Mouse (Mus musculus) gonadal fat pad, adult 2 months (tissue): Measurements from ENCODE around the gene Rrp1. TPM values are rescaled to one million over a fixed set of nuclear protein-coding genes. Genes with fewer than 3 reads are reported as not detected.

ENCODE experiments used
- polyA plus RNA-seq: library from polyadenylated mRNA; depleted of rRNA; stranded (reverse); fragments of >200 nt; gene quantifications from 2 replicates; pipeline ENCODE4 v1.2.3, GENCODE M21; 2012; rRNA removed

Gene Rrp1
- polyA plus RNA-seq, 1 experiment = 94.1 TPM

Other genes starting within 250 kb of the Rrp1 start
- gene D10Jhu81e, start 243.3 kb downstream of the Rrp1 start, polyA plus RNA-seq = 111 and 126 TPM in 2 replicates
- gene Pwp2, start 227.9 kb downstream of the Rrp1 start, polyA plus RNA-seq = 7.9 and 9.8 TPM in 2 replicates
- 62.3 and 76.1 TPM in 2 replicates for gene Trappc10, start 168.4 kb downstream of the Rrp1 start, polyA plus RNA-seq
- gene Agpat3, start 60.6 kb downstream of the Rrp1 start, polyA plus RNA-seq = 625 and 807 TPM in 2 replicates
- 127 and 151 TPM in 2 replicates for gene Cstb, start 12.6 kb upstream of the Rrp1 start, polyA plus RNA-seq
- 55.9 and 68.6 TPM in 2 replicates for gene Pdxk, start 51.9 kb upstream of the Rrp1 start, polyA plus RNA-seq
- gene Olfr1358, start 104.4 kb upstream of the Rrp1 start, polyA plus RNA-seq = 0.11 TPM in 1 of 2 replicates, not detected in the other
- gene Ilvbl, start 161.3 kb upstream of the Rrp1 start, polyA plus RNA-seq = 57.2 and 63.0 TPM in 2 replicates
- gene Syde1, start 178.9 kb upstream of the Rrp1 start, polyA plus RNA-seq = 22.7 and 30.0 TPM in 2 replicates
- not detected in 2 replicates for gene Olfr1357, start 205.0 kb upstream of the Rrp1 start, polyA plus RNA-seq